Mouse (Mus musculus): ENCODE results near the gene Ak2.

DNA sequence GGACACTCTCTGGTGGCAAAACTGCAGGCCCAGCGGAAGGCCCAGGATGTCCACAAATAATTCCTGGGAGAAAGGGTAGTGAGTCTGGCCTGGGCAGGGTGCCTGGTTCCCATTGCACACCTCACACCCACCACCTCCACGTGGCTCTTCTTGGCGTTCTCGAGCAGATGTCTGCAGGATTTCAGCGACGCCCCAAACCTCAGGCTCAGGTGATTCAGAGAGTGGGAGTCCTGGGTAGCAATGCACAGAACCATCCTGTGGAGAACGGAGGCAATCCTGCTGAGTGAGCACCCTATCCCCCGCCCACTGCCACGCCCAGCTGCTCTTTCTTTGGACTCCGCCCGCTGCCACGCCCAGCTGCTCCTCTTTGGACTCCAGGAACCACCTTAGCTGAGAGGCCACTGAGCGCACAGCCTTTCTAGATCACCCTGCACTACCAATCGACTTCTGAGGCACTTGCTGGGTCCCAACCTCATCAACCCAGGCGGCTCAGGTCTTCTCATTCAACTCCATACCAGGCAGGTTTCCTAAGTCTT is 42.2 kb upstream of the Ak2 start:
- TF ChIP-seq CTCF (IDR thresholded peaks at IDR 0.05; ENCODE audit: control insufficient read depth, insufficient read depth, insufficient read length) (no peak), MAX (IDR thresholded peaks at IDR 0.05) (no peak)

Data from C2C12 (cell line).